Mouse (Mus musculus) erythroblast, embryonic 14.5 days (primary cell): ENCODE measurements around the gene Carm1. TPM values are rescaled to one million over a fixed set of nuclear protein-coding genes. Genes with fewer than 3 reads are reported as not detected.
"Not testable (repeated sequence)": the region's sequence is repeated elsewhere in the genome, so short reads cannot be mapped to it uniquely, and the experiment has no call there.

Experiments
- H3K27me3 ChIP-seq: 2 replicates; pipeline ENCODE4 v1.6.1; 2012; ENCODE audit warnings: inconsistent platforms; ENCODE audit not compliant: control insufficient read depth
- H3K36me3 ChIP-seq: 2 replicates; pipeline ENCODE4 v1.6.1; 2012; ENCODE audit warnings: mild to moderate bottlenecking, inconsistent platforms; ENCODE audit not compliant: control insufficient read depth
- H3K4me1 ChIP-seq: 2 replicates; pipeline ENCODE4 v1.6.1; 2012; ENCODE audit warnings: inconsistent platforms; ENCODE audit not compliant: control insufficient read depth
- H3K4me3 ChIP-seq: replicated peaks from 2 replicates; pipeline ENCODE3; 2012; ENCODE audit warnings: moderate library complexity, mild to moderate bottlenecking, inconsistent platforms
- H3K9me3 ChIP-seq: 2 replicates; pipeline ENCODE4 v1.6.1; 2012; ENCODE audit warnings: low read length, inconsistent platforms, mixed read lengths; ENCODE audit not compliant: control insufficient read depth
- GATA1 ChIP-seq: IDR thresholded peaks from 2 replicates; pipeline ENCODE4 v1.6.1; 2012; ENCODE audit warnings: low read length, inconsistent platforms, mixed read lengths
- TAL1 ChIP-seq: IDR thresholded peaks from 3 replicates; pipeline ENCODE4 v1.6.1; 2012; ENCODE audit warnings: low read length, inconsistent platforms, mixed read lengths
- polyA plus RNA-seq: library from polyadenylated mRNA; stranded (reverse); fragments of >175 nt; gene quantifications from 2 replicates; pipeline ENCODE4 v1.2.3, GENCODE M21; 2012

Carm1 gene
- polyA plus RNA-seq, 1 experiment, result 41.9 TPM

DNA sequence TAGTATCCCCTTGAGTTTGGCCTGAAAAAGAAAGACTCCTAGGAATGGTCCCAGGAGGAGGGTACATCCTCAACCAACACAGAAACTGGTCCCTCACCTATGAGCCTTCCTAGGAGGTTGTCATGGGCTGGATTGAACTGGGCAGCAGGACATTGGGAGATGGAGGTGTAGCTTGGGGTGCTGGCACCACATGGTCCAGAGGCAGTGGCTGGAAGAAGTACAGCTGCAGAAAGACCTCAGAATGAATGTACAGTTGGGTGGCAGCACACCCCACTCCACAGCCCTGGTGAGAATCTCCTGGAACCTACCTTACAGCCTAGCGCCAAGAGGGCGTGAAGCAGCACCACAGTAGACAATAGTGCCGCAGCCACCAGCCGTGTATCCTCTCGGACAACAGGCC is 42.8 kb downstream of the Carm1 start:
- no peaks in the 10 kb centered on the region for H3K9me3 ChIP-seq
- no peaks in the 10 kb centered on the region for H3K27me3 ChIP-seq
- no peak overlapping the region for H3K4me3 ChIP-seq
- H3K4me1 ChIP-seq, result peaks cover 34% of the 10 kb centered on the region
- TF ChIP-seq GATA1 (no peak), TAL1 (no peak)
- H3K36me3 ChIP-seq, result peaks cover 77% of the 10 kb centered on the region

DNA sequence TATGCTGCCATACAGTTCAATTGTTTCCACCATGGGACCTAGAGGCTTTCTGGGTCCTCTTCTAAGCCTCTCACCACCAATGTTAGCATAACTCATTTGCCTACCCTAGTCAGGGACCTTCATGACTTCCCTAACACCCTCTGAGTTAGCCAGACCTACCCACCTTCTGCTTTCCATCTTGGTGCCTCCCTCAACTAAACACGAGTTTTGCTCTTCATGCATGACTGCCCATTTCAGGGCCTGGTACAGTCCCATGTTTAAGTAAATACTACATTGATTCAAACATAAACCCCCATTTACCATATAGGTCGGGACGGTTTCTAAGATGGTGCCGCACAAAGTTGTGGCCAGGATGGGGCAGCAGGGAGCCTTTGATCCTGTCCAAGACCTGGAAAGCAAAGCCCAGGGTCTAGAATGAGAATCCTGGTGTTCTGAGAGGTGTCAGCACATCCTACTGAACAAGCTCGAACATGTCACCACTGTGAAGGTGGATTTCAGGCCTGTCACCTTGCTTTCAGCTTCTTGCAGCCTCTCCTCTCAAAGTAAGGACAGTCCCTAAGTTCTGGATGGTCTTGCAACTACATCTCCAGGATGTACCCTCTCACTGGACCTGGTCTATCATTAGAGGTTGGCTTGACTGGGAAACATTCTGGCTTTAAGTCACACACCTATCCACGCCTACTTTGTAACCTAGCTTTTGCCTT is 44.6 kb downstream of the Carm1 start:
- H3K4me1 ChIP-seq, result peaks cover 43% of the 10 kb centered on the region
- peak overlapping the region; percentile 84 for H3K4me3 ChIP-seq

DNA sequence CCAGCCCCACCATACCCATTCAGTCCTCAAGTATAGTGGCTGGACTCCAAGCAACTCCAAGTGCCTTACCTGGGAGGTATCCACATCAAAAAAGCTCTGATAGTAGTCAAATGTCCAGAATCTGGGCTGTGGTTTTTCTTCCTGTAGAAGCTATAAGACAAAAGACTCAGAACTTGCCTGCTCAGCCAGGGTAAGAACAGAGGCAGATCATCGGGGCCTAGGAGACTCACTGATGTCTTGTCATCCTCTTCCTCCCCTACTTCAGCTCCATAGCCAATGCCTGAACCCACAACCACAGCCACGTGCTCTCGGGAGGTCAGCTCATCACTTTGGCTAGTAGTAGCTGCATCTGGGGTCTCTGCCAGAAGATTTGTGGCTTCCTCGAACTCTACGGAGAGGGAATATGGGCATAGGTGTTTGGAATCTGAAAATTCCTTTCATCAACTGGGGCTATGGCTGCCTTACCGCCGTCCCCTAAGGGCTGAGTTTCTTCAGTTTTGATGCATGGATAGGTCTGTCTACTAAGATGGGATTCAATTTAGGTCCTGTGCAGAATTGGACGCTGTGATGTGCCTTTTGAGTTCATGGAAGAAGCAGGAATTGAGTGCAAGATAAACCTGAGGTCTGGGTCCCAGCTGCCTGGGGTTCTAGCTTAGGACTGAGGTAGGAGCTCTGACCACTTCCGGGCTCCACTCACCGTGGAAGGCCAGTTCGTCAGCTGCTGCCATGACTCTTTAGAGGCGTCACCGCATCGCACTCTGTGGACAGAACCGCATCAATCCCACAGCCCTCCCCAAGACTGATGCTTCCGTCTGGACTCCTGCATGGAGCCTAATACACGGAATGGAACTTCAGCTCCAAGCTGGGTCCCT is 45.4 kb downstream of the Carm1 start:
- TF ChIP-seq TAL1, result no peak
- Histone ChIP-seq H3K36me3 (peaks cover 74% of the 10 kb centered on the region), H3K27me3 (no peaks in the 10 kb centered on the region), H3K4me3 (peak overlapping the region; percentile 84), H3K9me3 (no peaks in the 10 kb centered on the region), H3K4me1 (peaks cover 43% of the 10 kb centered on the region)

More for the DNA sequence above, 44.6 kb downstream of the Carm1 start:
- Histone ChIP-seq H3K36me3 (peaks cover 77% of the 10 kb centered on the region), H3K27me3 (no peaks in the 10 kb centered on the region), H3K9me3 (no peaks in the 10 kb centered on the region)
- TF ChIP-seq TAL1 (no peak), GATA1 (no peak)

DNA sequence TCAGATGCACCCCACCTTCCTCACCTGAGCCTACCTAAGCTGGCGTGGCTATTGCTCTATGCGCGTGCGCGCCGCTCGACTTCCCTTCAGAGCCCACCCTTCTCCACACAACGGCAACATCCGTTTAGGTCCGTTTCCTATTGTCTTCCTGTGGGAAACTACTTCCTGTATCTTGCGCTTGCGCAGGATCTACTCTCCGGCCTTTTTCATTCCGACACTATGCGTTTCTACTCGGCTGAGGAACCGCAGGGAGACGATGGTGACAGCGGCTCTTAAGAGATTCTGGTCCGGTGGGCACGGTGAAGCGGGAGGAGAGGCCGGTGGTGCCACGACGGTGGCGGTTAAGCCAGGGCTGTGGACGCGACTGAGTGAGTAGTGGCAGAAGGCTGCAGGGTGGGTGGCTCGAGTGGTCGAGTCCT is 46.0 kb downstream of the Carm1 start, which contains the start of the genes Timm29 and Yipf2:
Gene Timm29 (plus strand): TSS at position 20 of the 419 bp plus-strand sequence.
Gene Yipf2 (minus strand): TSS at position 126 of the 419 bp plus-strand sequence.
- TF ChIP-seq GATA1 (no peak), TAL1 (no peak)
- Histone ChIP-seq H3K4me1 (peaks cover 43% of the 10 kb centered on the region), H3K9me3 (no peaks in the 10 kb centered on the region), H3K27me3 (no peaks in the 10 kb centered on the region), H3K4me3 (peak within 1 kb of the TSS; percentile 84), H3K36me3 (peaks cover 70% of the 10 kb centered on the region)

DNA sequence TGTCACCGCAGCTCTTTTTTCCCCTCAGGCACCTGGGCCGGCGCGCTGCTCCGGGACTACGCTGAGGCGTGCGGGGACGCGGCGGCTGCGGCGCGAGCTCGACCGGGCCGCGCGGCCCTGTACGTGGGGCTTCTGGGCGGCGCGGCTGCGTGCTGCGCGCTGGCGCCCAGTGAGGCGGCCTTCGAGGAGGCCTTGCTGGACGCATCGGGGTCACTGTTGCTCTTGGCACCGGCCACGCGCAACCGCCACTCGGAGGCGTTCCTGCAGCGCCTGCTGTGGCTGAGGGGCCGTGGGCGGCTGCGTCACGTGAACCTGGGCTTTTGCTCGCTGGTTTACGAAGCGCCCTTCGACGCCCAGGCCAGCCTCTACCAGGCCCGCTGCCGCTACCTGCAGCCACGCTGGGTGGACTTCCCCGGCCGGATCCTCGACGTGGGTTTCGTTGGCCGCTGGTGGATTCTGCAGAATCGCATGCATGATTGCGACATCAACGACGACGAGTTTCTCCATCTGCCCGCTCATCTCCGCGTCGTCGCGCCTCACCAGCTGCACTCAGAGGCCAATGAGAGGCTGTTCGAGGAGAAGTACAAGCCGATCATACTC is 46.5 kb downstream of the Carm1 start:
- Histone ChIP-seq H3K36me3 (peaks cover 67% of the 10 kb centered on the region), H3K4me3 (peak overlapping the region; percentile 84), H3K4me1 (peaks cover 43% of the 10 kb centered on the region), H3K27me3 (no peaks in the 10 kb centered on the region), H3K9me3 (no peaks in the 10 kb centered on the region)
- TF ChIP-seq GATA1, result no peak
- TF ChIP-seq TAL1, result no peak

DNA sequence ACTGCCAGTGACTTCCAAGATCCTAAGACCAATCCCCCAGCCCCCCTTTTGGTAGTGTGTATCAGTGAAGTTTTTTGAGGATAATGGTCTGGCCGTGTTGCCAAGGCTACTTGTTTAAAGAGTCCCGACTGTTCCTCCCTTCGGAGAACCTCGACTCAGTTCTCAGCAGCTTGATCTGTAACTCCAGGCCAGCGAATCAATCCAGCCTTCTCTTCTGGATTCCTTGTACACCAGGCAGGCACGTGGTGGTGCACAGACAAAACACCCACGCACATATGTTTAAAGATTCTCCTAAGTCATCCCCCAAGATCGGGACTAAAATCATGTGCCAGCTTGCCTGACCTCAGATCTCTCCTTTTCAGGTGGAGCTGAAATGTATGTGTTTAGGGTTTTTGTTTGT is 47.7 kb downstream of the Carm1 start:
- peak overlapping the region; percentile 84 for H3K4me3 ChIP-seq
- not testable (repeated sequence) for H3K27me3 ChIP-seq, H3K9me3 ChIP-seq
- H3K4me1 ChIP-seq, result peaks cover 43% of the 10 kb centered on the region
- peaks cover 56% of the 10 kb centered on the region for H3K36me3 ChIP-seq

DNA sequence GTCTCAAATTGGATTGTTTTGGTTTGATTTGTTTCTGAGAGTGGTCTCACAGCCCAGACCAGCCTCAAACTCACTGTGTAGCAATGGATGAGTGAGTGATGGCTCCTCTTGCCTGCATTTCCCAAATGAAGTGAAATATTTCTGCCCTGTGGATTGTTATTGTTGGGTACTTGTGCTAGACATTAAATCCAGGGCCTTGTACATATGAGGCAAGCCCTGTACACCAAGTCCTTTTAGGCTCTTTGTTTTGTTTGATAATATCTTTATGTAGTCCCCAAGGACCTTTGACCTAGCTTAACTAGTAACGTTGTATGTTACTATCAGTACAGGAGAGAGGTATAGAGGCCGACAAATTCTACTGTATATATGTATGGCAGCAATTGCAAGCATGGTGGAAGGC is 48.1 kb downstream of the Carm1 start:
- H3K36me3 ChIP-seq, result peaks cover 51% of the 10 kb centered on the region

DNA sequence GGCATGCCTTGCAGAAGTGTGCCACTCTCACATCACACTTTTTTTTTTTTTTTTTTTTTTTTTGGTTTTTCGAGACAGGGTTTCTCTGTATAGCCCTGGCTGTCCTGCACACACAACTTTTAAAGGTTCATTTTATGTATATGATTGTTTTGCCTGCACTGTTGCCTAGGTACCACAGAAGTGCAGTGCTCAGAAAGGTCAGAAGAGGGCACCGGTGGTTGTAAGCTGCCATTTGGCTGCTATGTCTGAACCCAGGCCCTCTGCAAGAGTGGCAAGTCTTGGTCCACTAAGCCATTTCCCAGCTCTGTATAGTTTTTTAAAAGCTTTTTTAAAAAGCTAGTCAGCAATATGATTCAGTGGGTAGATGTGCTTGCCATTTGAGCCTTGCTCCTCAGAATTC is 51.5 kb downstream of the Carm1 start:
- H3K36me3 ChIP-seq, result peaks cover 37% of the 10 kb centered on the region
- peaks cover 43% of the 10 kb centered on the region for H3K4me1 ChIP-seq
- no peaks in the 10 kb centered on the region for H3K9me3 ChIP-seq
- H3K4me3 ChIP-seq, result no peak overlapping the region
- H3K27me3 ChIP-seq, result no peaks in the 10 kb centered on the region
- no peak for TF ChIP-seq TAL1
- TF ChIP-seq GATA1, result no peak

More for the DNA sequence above, 48.1 kb downstream of the Carm1 start:
- no peak overlapping the region for H3K4me3 ChIP-seq
- no peaks in the 10 kb centered on the region for H3K9me3 ChIP-seq
- peaks cover 46% of the 10 kb centered on the region for H3K4me1 ChIP-seq
- no peaks in the 10 kb centered on the region for H3K27me3 ChIP-seq
- no peak for TF ChIP-seq TAL1
- TF ChIP-seq GATA1, result no peak

DNA sequence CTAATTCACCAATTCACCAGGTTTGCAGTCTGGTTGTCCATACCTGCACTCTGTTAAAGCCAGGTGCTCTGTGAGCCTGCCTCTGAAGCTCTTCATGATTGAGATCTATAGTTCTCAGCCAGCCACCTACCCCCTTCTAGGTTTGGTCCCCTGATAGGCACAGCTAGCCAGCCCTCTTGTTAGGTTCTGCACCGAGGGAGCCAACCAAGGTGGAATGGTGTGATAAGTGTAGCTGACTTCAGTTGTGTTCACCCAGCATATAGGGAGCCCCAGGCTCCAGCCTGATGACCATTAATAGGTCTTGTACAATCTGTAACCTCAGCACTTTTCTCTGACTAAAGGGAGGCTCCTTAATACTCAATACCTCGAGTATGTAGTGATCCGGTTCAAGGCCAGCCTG is 53.5 kb downstream of the Carm1 start:
- H3K4me3 ChIP-seq, result no peak overlapping the region
- TF ChIP-seq GATA1, result no peak
- TF ChIP-seq TAL1, result no peak
- H3K9me3 ChIP-seq, result no peaks in the 10 kb centered on the region
- H3K4me1 ChIP-seq, result peaks cover 24% of the 10 kb centered on the region
- peaks cover 20% of the 10 kb centered on the region for H3K36me3 ChIP-seq
- H3K27me3 ChIP-seq, result no peaks in the 10 kb centered on the region
